Mouse (Mus musculus) liver, embryonic 13.5 days (tissue): ENCODE results near the gene Zp3r. TPM values are rescaled to one million over a fixed set of nuclear protein-coding genes. Genes with fewer than 3 reads are reported as not detected.
"Not testable (repeated sequence)": the region's sequence is repeated elsewhere in the genome, so short reads cannot be mapped to it uniquely, and the experiment has no call there.

Experiments
- ATAC-seq: fragments of 200-750 bp; cut with Nextera tagmentation; 2 replicates; pipeline ENCODE4 v1.8.0; 2017; ENCODE audit warnings: low read depth, mild to moderate bottlenecking, moderate number of reproducible peaks, moderate library complexity
- DNase-seq: peaks from one replicate; pipeline ENCODE4 v3.0.0; 2022
- H3K27ac ChIP-seq: fragments of 300-500 bp; sonication (generic); 2 replicates; pipeline ENCODE4 v1.5.1; 2015; ENCODE audit warnings: moderate library complexity, mild to moderate bottlenecking, inconsistent platforms
- H3K27me3 ChIP-seq: fragments of 300-500 bp; sonication (generic); 2 replicates; pipeline ENCODE4 v1.6.1; 2015; ENCODE audit warnings: mild to moderate bottlenecking, inconsistent platforms
- H3K36me3 ChIP-seq: fragments of 300-500 bp; sonication (generic); 2 replicates; pipeline ENCODE4 v1.6.1; 2015; ENCODE audit warnings: mild to moderate bottlenecking, inconsistent platforms
- H3K4me1 ChIP-seq: fragments of 300-500 bp; sonication (generic); replicated peaks from 2 replicates; pipeline ENCODE4 v1.6.1; 2015; ENCODE audit warnings: inconsistent platforms
- H3K4me2 ChIP-seq: fragments of 300-500 bp; sonication (generic); 2 replicates; pipeline ENCODE4 v1.6.1; 2015; ENCODE audit warnings: inconsistent platforms, mild to moderate bottlenecking, moderate library complexity
- H3K4me3 ChIP-seq: fragments of 300-500 bp; sonication (generic); replicated peaks from 2 replicates; pipeline ENCODE4 v1.5.1; 2015; ENCODE audit warnings: mild to moderate bottlenecking, inconsistent platforms
- H3K9ac ChIP-seq: fragments of 300-500 bp; sonication (generic); 2 replicates; pipeline ENCODE4 v1.6.1; 2015; ENCODE audit warnings: mild to moderate bottlenecking, inconsistent platforms
- H3K9me3 ChIP-seq: fragments of 300-500 bp; sonication (generic); replicated peaks from 2 replicates; pipeline ENCODE4 v1.6.1; 2016; ENCODE audit warnings: inconsistent platforms
- WGBS: fragments of 180-500 bp; shearing (Covaris S2); methylation state at CpG from one replicate; pipeline ENCODE4 v1.1.7; 2015; ENCODE audit not compliant: insufficient replicate concordance; 5-methylcytosine and 5-hydroxymethylcytosine counted together
- polyA plus RNA-seq: library from polyadenylated mRNA; unstranded; fragments of >200 nt; fragmentation: Nextera tagmentation; extraction: Ambion mirVana; gene quantifications from 2 replicates; pipeline ENCODE4 v1.2.1, GENCODE M21; 2015

Gene Zp3r
- polyA plus RNA-seq: not detected in 2 replicates

GRCm38 (mm10) chr1:130629521-130629920 is at the start of gene Zp3r:
TSS of gene Zp3r (minus strand) at chr1:130629621.
- Histone ChIP-seq H3K9ac (no peak within 1 kb of the TSS), H3K4me2 (no peak within 1 kb of the TSS), H3K4me3 (no peak within 1 kb of the TSS), H3K27ac (no peak within 1 kb of the TSS), H3K27me3 (no peaks in the 10 kb centered on the region), H3K4me1 (no peaks in the 10 kb centered on the region), H3K9me3 (no peaks in the 10 kb centered on the region), H3K36me3 (no peaks in the 10 kb centered on the region)
- 68% methylated on average over 2 of the region's 2 CpGs for WGBS
- DNase-seq (no peak), ATAC-seq (no peak)

DNA sequence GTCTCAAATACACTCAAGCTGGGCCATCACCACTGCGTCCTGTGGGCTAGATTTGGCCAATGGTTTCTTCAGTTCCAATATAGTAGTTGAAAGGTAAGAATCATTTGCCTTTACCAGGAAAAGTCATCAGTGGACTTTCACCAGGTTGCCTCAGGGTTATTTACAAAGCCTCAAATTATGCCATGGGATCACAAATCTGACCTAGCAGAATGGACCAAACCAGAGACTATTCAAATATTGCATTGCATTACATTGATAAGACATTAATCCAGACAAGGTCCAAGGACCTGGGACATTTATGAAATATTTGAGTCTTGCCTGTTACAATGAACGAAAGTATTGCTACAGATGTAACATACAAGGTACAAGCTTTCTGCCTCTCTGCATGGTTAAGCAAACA is 49.1 kb upstream of the Zp3r start:
- ATAC-seq: no peak
- no peaks in the 10 kb centered on the region for H3K36me3 ChIP-seq
- DNase-seq: no peak
- H3K4me3 ChIP-seq: no peak overlapping the region
- H3K9me3 ChIP-seq: no peaks in the 10 kb centered on the region
- WGBS: 66% methylated on average over 2 of the region's 2 CpGs
- no peaks in the 10 kb centered on the region; the same call in 1 of the 2 replicates for H3K4me1 ChIP-seq
- H3K4me2 ChIP-seq: no peak overlapping the region
- H3K9ac ChIP-seq: no peak overlapping the region
- H3K27ac ChIP-seq: no peak overlapping the region
- no peaks in the 10 kb centered on the region for H3K27me3 ChIP-seq

- not testable (repeated sequence) for H3K4me2 ChIP-seq, H3K27me3 ChIP-seq, H3K36me3 ChIP-seq, ATAC-seq, H3K4me3 ChIP-seq, H3K27ac ChIP-seq, H3K9ac ChIP-seq, H3K4me1 ChIP-seq, DNase-seq, H3K9me3 ChIP-seq
- 65% methylated on average over 5 of the region's 5 CpGs for WGBS
These were observed 34.2 kb upstream of the Zp3r start for GRCm38 (mm10) chr1:130663576-130663975.

DNA sequence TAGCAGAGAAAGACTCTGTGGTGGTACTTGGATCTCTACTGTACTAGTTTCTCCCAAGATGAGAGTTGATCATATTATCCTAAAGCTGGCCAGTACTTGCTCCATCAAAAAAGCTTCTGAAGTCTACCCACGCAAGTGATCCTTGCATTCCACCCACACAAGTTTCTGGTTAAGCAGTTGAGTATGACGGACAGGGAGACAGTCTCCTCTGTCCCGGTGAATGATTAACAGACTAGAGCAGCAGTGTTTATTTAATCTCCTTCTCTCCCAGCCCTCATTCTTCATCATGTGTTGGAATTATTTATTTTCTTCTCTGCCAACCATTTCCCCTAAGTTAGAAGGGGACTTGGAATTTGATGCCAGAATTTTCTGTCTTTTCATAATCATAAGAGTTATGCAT is 32.0 kb upstream of the Zp3r start, which contains the start of gene C4bp:
Gene C4bp, minus strand, starts transcription at position 179 of the 400 bp plus-strand sequence.
- DNase-seq (no peak), ATAC-seq (no peak)
- 76% methylated on average over 3 of the region's 3 CpGs for WGBS
- H3K4me1 ChIP-seq: no peaks in the 10 kb centered on the region
- H3K36me3 ChIP-seq: no peaks in the 10 kb centered on the region
- no peak within 1 kb of the TSS for H3K9ac ChIP-seq
- H3K27ac ChIP-seq: no peak within 1 kb of the TSS
- no peaks in the 10 kb centered on the region for H3K27me3 ChIP-seq
- H3K4me2 ChIP-seq: no peak within 1 kb of the TSS
- H3K4me3 ChIP-seq: no peak within 1 kb of the TSS
- H3K9me3 ChIP-seq: no peaks in the 10 kb centered on the region

GRCm38 (mm10) chr1:130659641-130660040 is 30.2 kb upstream of the Zp3r start:
- not testable (repeated sequence) for H3K4me1 ChIP-seq, H3K4me2 ChIP-seq, H3K4me3 ChIP-seq, H3K27ac ChIP-seq, H3K36me3 ChIP-seq, H3K9ac ChIP-seq, H3K9me3 ChIP-seq, H3K27me3 ChIP-seq, ATAC-seq, DNase-seq
- 44% methylated on average over 5 of the region's 5 CpGs for WGBS

GRCm38 (mm10) chr1:130644103-130644502 is 14.7 kb upstream of the Zp3r start:
- Histone ChIP-seq H3K9me3 (no peaks in the 10 kb centered on the region), H3K36me3 (no peaks in the 10 kb centered on the region), H3K27ac (no peak overlapping the region), H3K4me2 (no peak overlapping the region), H3K4me3 (no peak overlapping the region), H3K4me1 (no peaks in the 10 kb centered on the region), H3K27me3 (no peaks in the 10 kb centered on the region), H3K9ac (no peak overlapping the region)
- DNase-seq: no peak
- no peak for ATAC-seq
- 55% methylated on average over 4 of the region's 4 CpGs for WGBS

- H3K27ac ChIP-seq: no peak overlapping the region
- DNase-seq: no peak
- no peaks in the 10 kb centered on the region for H3K36me3 ChIP-seq
- H3K9ac ChIP-seq: no peak overlapping the region
- ATAC-seq: no peak
- H3K4me2 ChIP-seq: no peak overlapping the region
- no peaks in the 10 kb centered on the region for H3K9me3 ChIP-seq
- no peaks in the 10 kb centered on the region for H3K4me1 ChIP-seq
- H3K27me3 ChIP-seq: no peaks in the 10 kb centered on the region
- H3K4me3 ChIP-seq: no peak overlapping the region
These were observed 11.5 kb upstream of the Zp3r start for GRCm38 (mm10) chr1:130640967-130641366.

DNA sequence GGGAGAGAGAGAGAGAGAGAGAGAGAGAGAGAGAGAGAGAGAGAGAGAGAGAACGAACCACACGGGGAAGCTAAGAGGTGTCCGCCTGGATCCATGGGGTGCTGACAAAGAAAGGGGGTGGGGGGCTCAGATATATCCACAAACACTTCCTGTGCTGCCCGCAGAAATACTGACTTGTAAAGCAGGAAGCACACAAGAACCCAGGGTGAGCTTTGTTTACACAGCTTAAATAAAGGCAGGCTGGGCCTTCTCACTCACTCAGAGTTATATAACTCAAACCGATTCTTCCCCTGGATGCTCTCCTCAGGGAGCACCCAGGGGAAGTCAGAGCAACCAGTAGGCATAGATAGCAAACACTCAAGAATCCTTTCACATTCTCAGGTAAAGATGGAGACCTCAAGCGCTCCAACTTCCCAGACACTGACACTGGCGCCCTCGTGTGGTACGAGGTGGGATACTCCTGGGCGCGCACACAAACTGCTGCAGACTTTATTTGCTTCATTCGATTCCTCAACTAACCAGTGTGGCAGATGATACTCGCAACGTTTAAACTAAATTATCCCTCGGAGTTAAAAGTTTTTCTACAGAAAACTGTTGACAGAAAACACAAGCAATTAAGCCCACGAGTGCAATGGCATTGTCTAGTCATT is 4.5 kb upstream of the Zp3r start:
- H3K4me2 ChIP-seq: no peak overlapping the region
- H3K9ac ChIP-seq: no peak overlapping the region
- DNase-seq: peak; percentile 40
- H3K27ac ChIP-seq: no peak overlapping the region
- H3K9me3 ChIP-seq: no peaks in the 10 kb centered on the region
- no peak overlapping the region for H3K4me3 ChIP-seq
- WGBS: 15% methylated on average over 14 of the region's 16 CpGs
- no peaks in the 10 kb centered on the region for H3K36me3 ChIP-seq
- ATAC-seq: 0 out of 2 replicates have a peak, but pooled peaks have one; percentile 34
- H3K27me3 ChIP-seq: no peaks in the 10 kb centered on the region
- H3K4me1 ChIP-seq: no peaks in the 10 kb centered on the region

- 67% methylated on average over 8 of the region's 8 CpGs for WGBS
- DNase-seq: no peak
- Histone ChIP-seq H3K4me1 (no peaks in the 10 kb centered on the region), H3K9ac (no peak overlapping the region), H3K4me3 (no peak overlapping the region), H3K9me3 (no peaks in the 10 kb centered on the region), H3K36me3 (no peaks in the 10 kb centered on the region), H3K4me2 (no peak overlapping the region), H3K27ac (no peak overlapping the region), H3K27me3 (no peaks in the 10 kb centered on the region)
- no peak for ATAC-seq
These were observed 3.9 kb upstream of the Zp3r start for GRCm38 (mm10) chr1:130633316-130633715.

GRCm38 (mm10) chr1:130596291-130596690 is 33.1 kb downstream of the Zp3r start:
- no peaks in the 10 kb centered on the region for H3K9me3 ChIP-seq
- no peaks in the 10 kb centered on the region for H3K4me1 ChIP-seq
- no peak overlapping the region for H3K4me3 ChIP-seq
- H3K27me3 ChIP-seq: no peaks in the 10 kb centered on the region
- 55% methylated on average over 2 of the region's 2 CpGs for WGBS
- ATAC-seq (no peak), DNase-seq (no peak)
- no peak overlapping the region for H3K4me2 ChIP-seq
- no peak overlapping the region for H3K9ac ChIP-seq
- no peak overlapping the region for H3K27ac ChIP-seq
- H3K36me3 ChIP-seq: no peaks in the 10 kb centered on the region

GRCm38 (mm10) chr1:130588659-130589058 is 40.8 kb downstream of the Zp3r start:
- WGBS: 80% methylated on average over 9 of the region's 9 CpGs

GRCm38 (mm10) chr1:130576389-130576788 is 53.0 kb downstream of the Zp3r start:
- no peaks in the 10 kb centered on the region for H3K9me3 ChIP-seq
- no peaks in the 10 kb centered on the region for H3K36me3 ChIP-seq
- H3K4me3 ChIP-seq: no peak overlapping the region
- H3K4me2 ChIP-seq: no peak overlapping the region
- H3K27ac ChIP-seq: no peak overlapping the region
- 65% methylated on average over 4 of the region's 4 CpGs for WGBS
- ATAC-seq (no peak), DNase-seq (no peak)
- H3K27me3 ChIP-seq: no peaks in the 10 kb centered on the region
- no peaks in the 10 kb centered on the region for H3K4me1 ChIP-seq
- no peak overlapping the region for H3K9ac ChIP-seq

More at GRCm38 (mm10) chr1:130588659-130589058, 40.8 kb downstream of the Zp3r start:
- DNase-seq (no peak), ATAC-seq (no peak)
- Histone ChIP-seq H3K4me3 (no peak overlapping the region), H3K4me1 (no peaks in the 10 kb centered on the region), H3K9ac (no peak overlapping the region), H3K36me3 (no peaks in the 10 kb centered on the region), H3K27ac (no peak overlapping the region), H3K9me3 (no peaks in the 10 kb centered on the region), H3K4me2 (no peak overlapping the region), H3K27me3 (no peaks in the 10 kb centered on the region)
